Mouse (Mus musculus) kidney, postnatal 36 days (tissue): ENCODE data around the gene Tmem255b.
A peak's percentile ranks its signal among the peaks of the same experiment; 100 is the strongest.

Experiments used
- DNase-seq, 2 experiments: peaks; one replicate each; pipeline ENCODE4 v3.0.0; 2021 to 2022; ENCODE audit warnings: mixed read lengths in 2 of 2

Tmem255b gene

DNA sequence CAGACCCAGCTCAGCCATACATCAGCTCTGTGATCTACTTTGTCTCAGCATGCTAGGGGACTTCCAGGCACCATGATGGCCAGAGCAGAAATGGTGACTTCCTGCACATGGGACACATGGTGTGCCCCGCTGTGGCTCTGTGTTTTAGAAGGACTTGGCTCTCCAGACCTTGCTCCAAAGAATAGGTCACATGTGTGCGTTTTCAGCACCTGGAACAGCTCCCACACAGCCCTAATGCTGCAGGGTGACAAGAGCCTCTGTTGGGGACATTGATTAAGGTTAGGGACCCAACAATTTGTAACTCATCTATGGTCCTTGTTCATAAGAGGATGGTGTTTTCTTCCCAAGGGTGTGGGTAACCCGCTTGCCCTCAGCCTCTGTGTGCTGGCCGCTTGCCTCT lies 13.2 kb downstream of the Tmem255b start:
- DNase-seq: peak in 1 of 2 experiments; percentile 70

DNA sequence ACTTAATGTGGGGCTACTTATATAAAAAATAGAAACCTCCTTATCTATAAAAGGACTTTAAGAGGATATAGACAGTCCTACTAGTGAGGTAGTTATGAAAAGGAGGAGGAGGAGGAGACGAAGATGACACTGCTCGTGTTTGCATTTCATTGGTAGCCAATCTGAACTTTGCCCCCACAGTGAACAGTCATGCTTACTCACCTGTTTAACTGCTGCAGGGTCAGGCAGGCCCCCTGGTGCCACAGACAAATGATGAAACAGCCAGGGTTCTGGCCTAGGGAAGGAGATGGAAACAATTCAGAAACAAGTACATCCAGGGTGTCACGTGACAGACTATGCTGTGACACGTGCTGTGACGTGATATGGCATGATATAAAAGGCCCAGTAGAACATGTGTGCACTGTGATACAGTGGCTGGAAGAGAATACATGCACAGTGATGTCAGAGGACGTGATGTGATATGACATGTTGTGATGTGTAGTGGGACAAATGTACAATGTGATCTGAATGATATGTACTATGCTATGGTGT lies 16.8 kb downstream of the Tmem255b start:
- DNase-seq: no peak

DNA sequence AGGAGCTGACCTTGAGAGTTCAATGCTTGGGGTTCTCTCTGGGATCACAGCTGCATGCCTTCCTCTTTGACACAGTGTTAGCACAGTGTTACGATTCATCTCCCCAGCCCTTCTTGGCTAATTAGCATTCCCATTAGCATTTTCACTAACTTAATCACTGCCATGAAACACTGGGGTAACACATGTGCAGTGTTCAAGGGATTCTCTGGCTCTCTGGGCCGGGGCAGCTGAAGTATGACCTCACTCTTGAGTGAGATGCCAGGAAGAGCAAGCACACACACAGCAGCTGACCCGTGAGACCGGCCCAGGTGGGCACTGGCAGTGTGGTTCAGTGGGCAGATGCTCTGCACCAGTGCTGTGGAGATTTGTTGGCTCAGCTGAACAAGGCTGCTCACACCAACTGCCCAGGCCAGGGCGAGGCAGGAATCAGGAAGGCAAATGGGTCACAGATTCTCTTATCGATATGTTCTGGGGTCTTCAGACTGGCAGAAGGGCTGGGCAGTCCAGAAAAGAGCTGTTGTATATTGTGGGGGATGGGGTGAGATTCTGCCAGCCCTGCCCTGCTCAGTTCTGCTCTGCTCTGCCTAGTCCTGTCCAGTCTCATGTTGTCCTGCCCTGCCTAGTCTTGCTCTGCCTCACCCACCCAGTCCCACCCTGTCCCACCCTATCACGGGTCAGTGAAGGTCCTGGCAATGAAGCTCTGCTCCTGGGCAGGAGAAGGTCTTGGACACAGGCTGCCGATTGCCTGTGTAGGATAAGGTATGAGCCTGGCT lies 19.5 kb downstream of the Tmem255b start:
- DNase-seq: no peak

DNA sequence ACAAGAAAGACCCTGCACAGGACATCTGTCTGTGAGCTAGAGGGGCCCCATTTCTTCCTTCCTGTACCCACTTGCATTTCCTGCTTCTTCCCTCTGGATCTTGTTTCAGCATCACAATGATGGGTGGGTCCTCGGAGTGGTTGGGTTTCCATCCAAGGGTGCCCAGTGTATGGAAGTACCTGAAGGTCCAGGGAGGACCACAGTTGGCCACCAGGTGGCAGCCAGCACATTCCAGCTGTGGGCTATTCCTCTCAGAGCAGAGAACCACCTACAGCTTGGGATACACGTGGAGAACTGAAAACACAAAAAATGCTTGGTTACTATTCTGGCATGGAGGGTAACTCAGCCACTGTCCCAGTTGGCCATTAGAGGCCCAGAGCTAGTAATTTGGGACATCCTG lies 20.3 kb downstream of the Tmem255b start:
- peak; percentile 79 to 90 for DNase-seq

DNA sequence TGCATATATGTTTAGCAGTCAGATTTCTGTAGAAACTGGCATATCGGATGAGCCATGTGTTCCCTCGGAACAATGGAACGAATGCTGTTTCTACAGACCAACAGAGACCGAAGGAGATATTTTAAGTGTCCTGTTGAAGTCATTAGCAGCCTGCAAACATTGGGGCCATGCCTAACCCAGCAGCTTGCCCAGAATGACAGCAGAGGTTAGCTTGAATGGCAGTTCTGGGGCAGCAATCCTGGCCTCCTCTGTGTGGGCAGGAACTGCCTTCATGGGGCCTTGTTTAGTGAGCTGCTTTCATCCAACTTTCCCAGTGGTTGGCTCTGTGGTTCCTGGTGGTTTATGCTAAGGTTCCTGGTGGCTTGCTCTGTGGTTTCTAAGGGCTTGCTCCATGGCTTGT lies 24.4 kb downstream of the Tmem255b start:
- no peak for DNase-seq

DNA sequence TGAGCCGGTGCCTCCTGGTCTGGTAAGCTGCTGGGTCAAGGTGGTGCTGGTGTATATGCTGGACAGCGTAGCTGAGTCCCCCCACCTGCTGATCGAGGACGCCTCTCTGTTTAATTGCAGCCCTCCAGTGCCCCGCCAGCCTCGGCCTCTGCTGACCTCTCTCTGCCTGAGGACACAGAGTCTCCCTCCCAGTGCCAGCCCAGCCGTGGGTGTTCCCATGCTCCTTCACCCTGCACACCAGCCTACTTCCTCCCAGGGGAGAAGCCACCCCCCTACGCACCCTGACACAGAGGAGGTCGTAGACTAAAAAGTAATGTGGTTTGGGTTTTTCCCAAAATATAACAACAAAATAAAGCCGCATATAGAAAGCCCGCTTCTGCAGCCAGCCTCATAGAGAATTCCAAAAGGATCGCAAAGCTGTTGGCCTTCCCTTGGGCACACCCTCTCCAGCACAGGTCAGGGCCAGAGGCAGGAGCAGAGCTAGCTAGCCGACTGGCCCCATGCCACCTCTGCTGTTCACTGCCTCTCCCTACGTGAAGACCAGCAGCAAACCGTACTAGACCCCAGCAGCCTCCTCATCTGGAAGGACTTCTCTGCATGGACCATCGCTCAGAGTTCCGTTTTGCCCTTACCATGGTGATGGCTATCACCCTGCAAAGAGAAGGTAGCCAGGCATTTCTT lies 26.2 kb downstream of the Tmem255b start:
- peak; percentile 60 to 70 for DNase-seq

DNA sequence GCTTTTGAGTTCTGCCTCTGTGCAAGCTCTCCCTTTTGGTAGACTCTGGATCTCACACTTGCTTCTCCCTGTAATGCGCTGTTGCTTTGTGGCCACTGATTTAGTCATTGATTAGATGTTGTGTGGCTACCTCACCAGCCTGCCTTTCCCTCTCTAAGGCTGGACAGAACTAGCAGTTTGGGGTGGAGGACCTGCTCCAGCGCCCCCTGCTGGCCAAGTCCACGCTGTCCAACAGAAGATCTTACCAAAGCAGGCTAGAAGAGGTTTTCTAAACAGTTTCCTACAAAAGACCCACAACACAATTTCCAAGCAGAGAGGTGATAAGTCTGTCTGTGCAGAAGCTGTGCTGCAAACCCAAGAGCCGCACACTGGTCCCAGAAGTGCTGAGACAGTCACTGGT lies 26.9 kb downstream of the Tmem255b start:
- DNase-seq: peak; percentile 75 to 90

DNA sequence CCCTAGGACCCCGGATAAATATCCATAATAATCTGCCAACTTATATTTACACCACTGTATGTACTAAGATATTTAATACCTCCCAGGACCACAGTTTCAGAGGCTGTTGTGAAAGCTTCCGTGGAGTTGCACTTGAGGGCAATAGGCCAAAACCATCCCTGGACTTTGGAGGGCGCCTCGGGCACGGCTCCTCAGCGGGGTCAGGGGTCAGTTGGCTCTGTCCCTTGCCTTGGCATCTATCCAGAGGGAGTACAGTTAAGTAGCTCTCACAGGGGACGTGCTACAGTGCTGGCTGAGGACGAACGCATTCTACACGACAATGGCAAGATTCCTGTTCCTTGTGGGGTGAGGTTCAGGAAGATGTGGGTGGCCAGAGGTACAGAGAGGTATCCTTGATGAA lies 27.4 kb downstream of the Tmem255b start:
- peak; percentile 95 to 96 for DNase-seq

DNA sequence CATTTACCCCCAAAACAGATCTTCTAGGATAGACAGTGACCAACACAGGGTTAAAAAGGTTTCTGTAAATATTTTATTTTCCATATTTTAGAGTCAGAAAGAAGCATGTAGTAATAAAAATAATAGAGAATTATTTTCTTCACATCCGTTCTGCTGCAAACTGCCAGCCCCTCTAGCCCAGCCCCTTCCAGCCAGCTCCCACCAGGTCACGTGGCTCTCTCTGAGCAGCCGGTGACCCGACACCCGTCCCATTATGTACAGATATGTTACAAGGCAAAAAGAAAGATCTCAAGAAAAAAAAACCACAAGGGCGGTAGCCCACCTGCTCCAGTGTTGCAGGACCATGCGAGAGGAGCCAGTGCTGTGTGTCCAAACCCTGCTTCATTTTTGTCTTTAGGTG lies 30.3 kb downstream of the Tmem255b start:
- DNase-seq: peak; percentile 12 to 35

DNA sequence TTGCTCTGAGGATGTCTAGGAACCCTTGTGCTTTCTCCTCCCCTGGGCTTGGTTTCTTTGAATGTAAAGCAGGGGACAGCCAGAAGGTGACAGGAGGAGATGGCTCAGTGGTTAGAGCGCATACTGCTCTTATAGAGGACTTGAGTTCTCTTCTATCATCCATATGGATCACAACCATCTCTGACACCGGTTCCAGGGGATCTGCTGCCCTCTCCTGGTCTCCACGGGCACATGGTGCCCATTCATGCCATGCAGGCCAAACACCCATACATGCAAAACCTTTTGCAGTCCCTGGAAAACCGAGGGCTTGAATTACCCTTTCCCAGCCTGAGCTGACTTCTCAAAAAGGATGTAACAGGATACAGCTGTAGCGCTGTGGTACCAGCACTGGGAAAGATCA lies 32.0 kb downstream of the Tmem255b start:
- DNase-seq: peak; percentile 25 to 51

DNA sequence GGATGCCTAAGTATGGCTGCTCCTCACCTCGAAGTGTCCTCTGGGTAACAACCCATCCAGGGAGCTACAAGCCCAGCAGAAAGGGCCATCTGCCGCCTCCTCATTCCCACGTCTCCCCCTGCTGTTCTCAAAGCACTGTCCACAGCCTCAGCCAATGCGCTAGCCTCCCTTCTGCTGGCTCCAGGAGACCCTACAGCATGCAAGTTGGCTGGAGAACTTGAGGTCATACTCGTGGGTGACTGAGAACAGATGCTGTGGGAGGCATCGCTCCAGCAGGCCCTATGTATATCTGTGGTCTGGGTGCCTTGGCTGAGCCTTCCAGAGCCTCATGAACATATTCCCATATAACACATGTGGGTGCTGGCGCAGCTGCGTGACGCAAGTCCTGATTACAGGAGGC lies 33.7 kb downstream of the Tmem255b start:
- DNase-seq: no peak

DNA sequence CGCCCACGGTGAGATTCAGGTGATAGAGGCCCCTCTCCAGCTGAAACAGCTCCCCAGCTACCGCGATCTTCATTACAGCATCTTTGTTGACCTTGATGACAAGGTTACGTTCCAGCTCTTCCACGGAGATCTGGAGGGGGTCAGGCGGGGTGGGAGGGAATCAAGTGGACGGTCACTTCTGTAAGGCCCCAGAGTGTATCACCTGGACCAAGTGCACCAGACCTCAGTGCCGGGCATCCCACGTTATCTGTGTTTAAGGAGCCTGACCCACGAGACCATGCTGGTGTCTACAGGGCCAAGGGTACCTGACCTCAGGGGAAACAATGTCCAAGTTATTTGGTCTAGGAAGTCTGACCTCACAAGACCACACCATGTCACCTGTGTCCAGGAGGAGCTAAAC lies 36.5 kb downstream of the Tmem255b start:
- no peak for DNase-seq

DNA sequence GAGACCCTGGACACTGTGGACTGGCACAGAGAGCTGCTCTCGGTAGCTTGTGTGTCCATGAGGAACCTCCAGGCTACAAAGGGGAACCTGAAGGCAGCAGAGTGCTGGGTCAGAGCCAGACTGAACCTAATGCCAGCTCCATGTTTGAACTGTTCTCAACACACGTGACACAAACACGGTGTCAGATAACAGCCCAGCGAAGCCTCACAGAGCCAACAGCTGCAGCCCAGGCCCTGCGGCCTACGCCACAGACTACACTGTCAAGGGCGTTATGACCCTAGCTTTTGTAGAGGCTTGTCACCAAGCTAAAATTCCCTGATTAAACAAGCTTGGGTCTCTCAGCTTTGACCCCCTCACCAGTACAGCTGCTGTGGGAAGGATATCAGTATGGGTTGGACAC lies 37.3 kb downstream of the Tmem255b start:
- DNase-seq: peak; percentile 46 to 62

DNA sequence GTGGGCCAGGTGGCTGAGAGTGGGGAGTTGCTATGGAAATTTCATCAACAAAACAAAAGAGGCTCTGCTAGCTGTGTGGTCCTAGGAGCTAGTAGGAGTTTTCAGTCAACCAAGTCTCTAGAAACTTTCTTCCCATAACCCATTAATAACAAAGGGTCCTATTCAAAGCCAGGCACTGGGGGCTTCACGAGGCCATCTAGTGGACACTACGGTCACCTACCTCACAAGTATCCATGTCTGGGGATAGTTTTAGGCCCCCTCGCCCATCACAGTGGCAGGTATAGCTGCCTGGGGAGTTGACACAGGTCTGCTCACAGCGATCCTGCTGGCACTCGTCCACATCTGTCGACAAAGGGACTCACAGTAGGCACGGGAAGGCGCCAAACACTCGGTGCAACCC lies 40.9 kb downstream of the Tmem255b start:
- DNase-seq: peak; percentile 6 to 41

DNA sequence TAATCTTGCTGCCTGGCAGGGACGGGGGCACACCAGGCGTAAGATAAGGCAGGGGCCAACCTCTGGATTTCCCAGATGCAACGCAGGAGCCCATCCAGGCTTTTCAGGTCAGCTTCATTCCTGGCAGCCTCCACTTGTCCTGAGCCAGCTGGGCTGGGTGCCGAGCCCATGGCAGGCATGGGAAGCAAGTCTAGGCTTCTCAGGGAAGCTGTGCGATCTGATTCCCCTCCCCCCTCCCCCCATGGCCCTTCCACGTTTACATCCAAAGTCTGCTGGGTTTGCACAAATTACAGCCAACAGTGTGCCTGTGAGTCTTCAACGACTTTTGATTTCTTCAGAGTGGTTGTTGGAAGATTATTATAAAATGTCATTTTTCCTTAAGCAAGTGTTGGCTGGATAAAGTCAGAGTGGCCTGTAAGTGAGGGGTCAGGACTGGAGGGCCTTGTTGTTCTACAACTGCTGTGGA lies 46.1 kb downstream of the Tmem255b start:
- DNase-seq: peak; percentile 59 to 75

DNA sequence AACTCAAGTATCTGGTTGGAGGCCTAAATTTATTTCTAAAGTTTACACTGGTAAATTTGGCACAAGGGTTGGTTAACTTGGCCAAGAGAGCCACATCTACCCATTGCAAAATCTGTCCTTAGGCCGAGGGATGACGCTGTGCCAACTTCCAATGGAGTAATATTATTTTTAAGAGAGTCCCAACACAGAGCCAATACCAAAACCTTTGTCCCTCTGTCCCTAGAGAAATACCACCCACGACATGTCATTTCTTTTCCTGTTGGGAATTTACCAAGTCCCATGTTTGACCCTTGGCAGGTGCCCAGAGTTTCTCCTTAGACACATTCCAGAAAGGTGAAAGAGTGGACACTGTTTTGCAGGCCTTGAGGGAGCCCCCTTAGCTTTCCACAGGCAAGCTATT lies 46.6 kb downstream of the Tmem255b start:
- DNase-seq: peak; percentile 85 to 87

DNA sequence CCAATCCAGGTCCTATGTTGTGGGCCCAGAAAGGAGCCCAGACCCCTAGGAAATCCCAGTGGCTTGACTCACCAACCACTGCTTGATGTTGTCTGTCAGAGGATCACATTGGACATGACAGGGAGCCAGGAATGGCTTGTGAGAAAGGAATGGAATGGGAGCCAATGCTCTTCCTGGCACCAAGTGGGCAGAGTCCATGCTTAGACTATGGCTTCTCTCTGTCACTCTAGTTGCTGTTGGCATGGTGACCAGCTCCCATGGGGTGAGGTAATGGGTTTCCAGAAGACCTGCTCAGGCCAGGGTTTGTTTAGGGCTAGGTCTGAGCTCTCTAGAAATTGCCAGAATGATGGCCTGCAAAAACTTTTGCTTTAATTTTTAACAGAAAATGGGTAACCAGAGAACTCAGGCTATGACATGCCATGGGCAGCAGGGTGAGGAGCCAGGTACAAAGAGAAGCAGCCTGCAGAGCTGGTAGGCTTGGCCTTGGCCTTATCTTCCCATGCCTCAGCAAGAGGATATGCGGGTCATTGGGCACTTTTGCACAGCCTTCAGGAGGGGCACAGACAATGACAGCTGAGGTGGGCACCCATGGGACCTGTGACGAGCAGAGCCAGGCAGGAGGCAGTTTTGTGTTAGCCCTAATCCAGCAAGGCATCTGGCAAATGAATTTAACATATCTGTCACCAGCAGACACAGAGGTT lies 47.3 kb downstream of the Tmem255b start:
- DNase-seq: peak; percentile 82 to 89

DNA sequence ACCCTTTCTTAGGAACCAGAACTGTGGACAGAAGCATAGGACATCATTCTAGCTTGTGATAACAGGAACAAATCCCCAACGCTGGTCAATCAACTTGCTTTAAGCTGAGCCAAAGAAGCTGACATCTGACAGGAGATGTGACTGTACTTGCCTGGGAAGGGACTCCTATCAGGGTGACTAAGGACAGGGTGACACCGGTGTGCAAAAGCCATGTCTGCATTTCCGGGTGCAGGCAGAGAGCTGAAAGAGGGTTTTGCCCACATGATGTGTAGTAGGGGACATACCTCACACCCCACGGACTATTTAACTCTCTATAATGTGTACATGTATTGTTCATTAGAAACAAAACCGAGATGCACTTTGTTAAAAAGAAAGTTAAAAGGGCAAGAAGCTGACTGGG lies 48.2 kb downstream of the Tmem255b start:
- DNase-seq: no peak

DNA sequence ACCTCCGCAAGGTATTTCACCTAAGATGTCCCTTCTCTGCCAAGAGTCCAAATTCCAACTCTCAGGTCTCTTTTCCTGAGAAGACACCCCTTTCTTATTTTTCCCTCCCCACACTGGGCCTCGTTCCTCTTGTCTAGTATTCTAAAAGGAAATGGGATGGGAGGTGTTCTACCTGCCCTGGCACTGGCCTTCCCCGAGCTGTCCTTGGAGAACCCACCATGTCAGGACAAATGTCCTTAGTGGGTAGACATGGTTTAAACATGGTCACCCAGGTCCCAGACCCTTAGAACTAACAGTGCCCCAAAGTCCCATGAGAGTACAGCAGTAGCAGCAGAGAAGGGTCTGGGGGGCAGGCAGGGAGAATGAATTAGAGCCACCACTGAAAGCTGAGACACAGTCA lies 54.4 kb downstream of the Tmem255b start:
- no peak for DNase-seq

DNA sequence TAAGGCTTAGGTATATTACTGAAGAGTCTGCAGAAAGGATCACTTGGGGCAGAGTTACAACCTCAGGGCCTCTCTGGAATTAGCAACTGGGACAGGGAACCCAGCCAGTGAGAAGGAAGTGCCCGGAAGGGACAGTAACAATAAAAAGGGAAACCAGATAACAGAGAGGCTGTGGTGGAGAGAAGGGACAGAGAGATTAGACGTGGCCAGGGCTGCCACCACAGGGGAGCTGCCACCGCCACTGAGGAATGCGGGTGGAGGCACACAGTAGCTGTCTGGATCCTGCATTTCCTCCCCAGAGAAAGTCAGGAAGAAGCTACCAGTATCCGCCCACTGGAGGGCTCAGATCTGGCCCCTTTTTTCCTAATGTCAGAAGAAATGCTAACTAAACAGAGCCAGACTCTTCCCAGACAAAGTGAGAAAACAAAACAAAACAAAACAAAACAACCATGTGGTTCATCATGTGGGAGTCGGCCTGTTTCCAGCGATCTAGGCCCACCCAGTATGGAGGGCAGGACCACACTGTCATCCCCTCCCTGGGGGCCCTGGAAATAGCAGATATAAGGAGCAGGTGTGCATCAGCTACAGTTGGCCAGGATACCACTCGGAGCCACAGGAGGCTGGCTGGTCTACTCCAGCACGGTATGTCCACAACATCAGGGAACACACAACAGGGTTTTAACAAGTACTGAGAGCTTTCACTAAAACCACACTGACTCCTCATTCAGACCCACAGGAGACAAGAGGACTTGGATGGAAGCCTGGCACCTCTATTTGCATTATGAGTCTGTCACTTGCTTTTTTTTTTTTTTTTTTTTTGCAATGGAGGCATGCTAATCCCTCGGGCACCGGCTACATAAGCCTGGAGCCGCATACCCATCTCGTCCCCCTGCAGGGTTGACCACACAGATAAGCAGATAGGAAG lies 55.3 kb downstream of the Tmem255b start:
- peak; percentile 51 to 56 for DNase-seq

DNA sequence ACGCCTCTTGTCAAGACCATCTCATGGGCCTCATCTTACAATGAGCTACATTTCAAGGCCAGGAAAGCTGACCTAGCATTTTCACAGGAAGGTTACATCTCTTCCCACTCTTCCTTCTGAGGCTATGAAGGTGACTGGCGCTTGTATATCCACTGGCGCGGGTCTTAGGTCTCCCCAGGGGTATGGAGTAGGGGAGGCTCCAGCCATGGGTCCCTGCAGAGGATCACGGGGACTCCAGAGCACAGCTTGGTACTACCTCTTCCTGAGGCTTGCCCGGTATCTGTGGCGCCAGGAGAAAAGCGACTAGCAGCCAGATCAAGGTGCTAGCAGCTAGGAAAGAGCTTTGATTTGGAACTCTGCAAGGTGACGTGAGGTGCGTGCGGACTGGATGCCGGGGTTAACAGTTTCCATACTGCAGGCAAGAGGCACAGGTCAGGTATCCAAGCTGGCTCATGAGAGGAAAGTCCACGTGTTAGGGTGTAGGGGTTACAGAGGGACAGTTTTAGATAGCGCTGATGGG lies 56.6 kb downstream of the Tmem255b start:
- DNase-seq: no peak
